Mouse (Mus musculus) small intestine, adult 2 months (tissue): ENCODE results near the gene Tex14. TPM values are rescaled to one million over a fixed set of nuclear protein-coding genes. Genes with fewer than 3 reads are reported as not detected.

Experiments used
- H3K27ac ChIP-seq: fragments of 200-500 bp; 2 replicates; pipeline ENCODE4 v1.5.1; 2012; ENCODE audit warnings: low read depth, low read length, control low read depth, inconsistent platforms; ENCODE audit not compliant: insufficient read depth
- H3K27me3 ChIP-seq: fragments of 200-500 bp; 2 replicates; pipeline ENCODE4 v1.6.1; 2012; ENCODE audit warnings: mild to moderate bottlenecking, moderate library complexity, low read length, inconsistent platforms; ENCODE audit not compliant: control insufficient read depth, insufficient read depth
- H3K36me3 ChIP-seq: fragments of 200-500 bp; 2 replicates; pipeline ENCODE4 v1.6.1; 2012; ENCODE audit warnings: mild to moderate bottlenecking, low read length, control low read depth, inconsistent platforms; ENCODE audit not compliant: control insufficient read depth, insufficient read depth
- H3K4me1 ChIP-seq: fragments of 200-500 bp; 2 replicates; pipeline ENCODE4 v1.6.1; 2012; ENCODE audit warnings: low read length, inconsistent platforms, mixed read lengths; ENCODE audit not compliant: control insufficient read depth, insufficient read depth, insufficient read length
- H3K4me3 ChIP-seq: fragments of 200-500 bp; 2 replicates; pipeline ENCODE4 v1.5.1; 2012; ENCODE audit warnings: low read depth, mild to moderate bottlenecking, control low read depth, inconsistent platforms, low read length, moderate library complexity
- CTCF ChIP-seq: fragments of 200-500 bp; IDR thresholded peaks from 2 replicates; pipeline ENCODE4 v1.5.1; 2012; ENCODE audit warnings: low read depth, mild to moderate bottlenecking, control low read depth, inconsistent platforms, low read length, moderate library complexity, mixed read lengths; ENCODE audit not compliant: insufficient replicate concordance, insufficient read length; ENCODE audit errors: extremely low read depth
- POLR2A ChIP-seq: fragments of 200-500 bp; IDR thresholded peaks from 2 replicates; pipeline ENCODE4 v1.6.1; 2012; ENCODE audit warnings: low read depth, mild to moderate bottlenecking, control low read depth, inconsistent platforms, low read length, moderate library complexity
- WGBS: fragments of 180-500 bp; shearing (Covaris S2); methylation state at CpG from one replicate; pipeline ENCODE4 v1.1.7; 2018; 5-methylcytosine and 5-hydroxymethylcytosine counted together
- polyA plus RNA-seq: library from polyadenylated mRNA; depleted of rRNA; stranded (reverse); fragments of >200 nt; gene quantifications from 2 replicates; pipeline ENCODE4 v1.2.3, GENCODE M21; 2012

The Tex14 gene
- polyA plus RNA-seq, 1 experiment, result 0.19 TPM

- Histone ChIP-seq H3K4me1 (no peaks in the 10 kb centered on the region), H3K4me3 (no peak within 1 kb of the TSS), H3K27me3 (0 out of 2 replicates have a peak, but pooled peaks cover under 1% of the 10 kb centered on the region), H3K36me3 (no peaks in the 10 kb centered on the region), H3K27ac (no peak within 1 kb of the TSS)
- TF ChIP-seq POLR2A (no peak), CTCF (no peak)
- 30% methylated on average over 3 of the region's 3 CpGs for WGBS
Observed at GRCm38 (mm10) chr11:87566501-87566900, 161.6 kb downstream of the Tex14 start, which contains the start of gene Gm11492. TSS of gene Gm11492 (plus strand) at chr11:87566653.

DNA sequence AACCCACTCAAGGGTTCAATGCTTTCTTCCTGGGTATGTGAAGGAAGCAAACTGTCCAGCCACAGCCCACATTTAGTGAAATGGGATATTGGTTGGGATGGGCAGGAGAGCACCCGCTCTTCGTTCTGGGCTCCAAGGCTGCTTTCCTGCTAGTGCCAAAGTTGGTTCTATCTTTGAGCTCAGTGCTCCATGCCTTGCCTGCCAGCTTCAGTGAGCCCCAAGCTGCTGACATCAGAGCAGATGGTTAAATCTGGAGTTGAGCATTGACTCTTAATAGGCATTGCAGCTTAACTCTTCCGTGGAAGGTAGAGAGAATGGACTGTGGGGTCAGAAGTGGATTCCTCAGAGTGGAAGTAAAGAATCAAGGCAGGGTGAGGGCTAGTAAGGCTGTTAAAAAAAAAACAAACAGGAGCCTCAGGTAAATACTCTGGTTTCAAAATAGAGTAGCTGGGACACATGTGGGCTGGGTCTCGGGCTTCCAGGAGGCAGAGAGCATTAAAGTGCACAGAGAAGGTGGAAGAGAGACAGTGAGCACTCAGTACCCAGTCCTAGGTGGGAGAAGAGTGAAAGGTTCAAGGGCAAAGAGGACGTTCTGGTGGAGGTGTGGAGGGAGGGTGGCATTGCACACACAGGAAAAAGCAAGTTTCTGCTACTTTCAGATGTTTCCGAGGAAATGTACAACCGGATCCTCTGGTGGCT is 163.5 kb downstream of the Tex14 start, which contains the start of gene Sept4:
Gene Sept4, plus strand, starts transcription at position 649 of the 699 bp plus-strand sequence.
- Histone ChIP-seq H3K27ac (no peak within 1 kb of the TSS), H3K27me3 (0 out of 2 replicates have a peak, but pooled peaks cover 3% of the 10 kb centered on the region), H3K36me3 (no peaks in the 10 kb centered on the region), H3K4me3 (no peak within 1 kb of the TSS), H3K4me1 (no peaks in the 10 kb centered on the region)
- 74% methylated on average over 7 of the region's 7 CpGs for WGBS
- TF ChIP-seq CTCF (no peak), POLR2A (no peak)

GRCm38 (mm10) chr11:87570743-87571142 is 165.9 kb downstream of the Tex14 start:
- H3K4me3 ChIP-seq, result no peak overlapping the region
- no peaks in the 10 kb centered on the region for H3K36me3 ChIP-seq
- TF ChIP-seq POLR2A (no peak), CTCF (no peak)
- H3K27me3 ChIP-seq, result 0 out of 2 replicates have a peak, but pooled peaks cover 3% of the 10 kb centered on the region
- no peak overlapping the region for H3K27ac ChIP-seq
- WGBS, result 60% methylated on average over 5 of the region's 5 CpGs
- peaks cover 1% of the 10 kb centered on the region; the same call in 1 of the 2 replicates for H3K4me1 ChIP-seq

DNA sequence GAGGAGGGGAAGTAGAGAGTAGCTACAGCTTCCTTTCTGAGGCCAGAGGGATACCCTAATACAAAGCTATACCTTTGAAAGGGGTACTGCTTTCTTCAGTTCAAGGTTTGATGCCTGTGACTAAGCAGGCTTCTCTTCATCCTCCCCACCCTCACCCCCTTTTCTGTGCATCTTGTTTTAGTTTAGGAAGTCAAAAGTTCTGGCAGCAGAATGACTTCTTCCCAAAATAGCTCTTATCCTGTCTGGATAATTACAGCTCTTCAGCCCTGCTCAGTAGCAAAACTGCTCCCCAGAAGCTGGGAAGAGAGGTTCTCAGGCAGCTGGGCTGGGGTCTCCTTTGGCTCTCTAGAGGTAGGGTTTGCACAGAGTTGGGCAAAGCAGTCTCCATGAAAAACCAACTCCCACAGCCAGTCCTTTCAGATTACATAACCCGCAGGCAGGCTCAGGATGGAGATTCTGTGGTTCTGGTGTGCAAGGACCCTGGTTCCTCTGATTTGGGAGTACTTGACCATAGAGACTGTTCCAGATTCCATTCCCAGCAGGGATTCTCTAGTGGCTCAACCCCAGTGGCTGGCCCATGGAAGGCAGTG is 166.6 kb downstream of the Tex14 start:
- Histone ChIP-seq H3K4me3 (no peak overlapping the region), H3K27ac (peak overlapping the region; percentile 68), H3K27me3 (0 out of 2 replicates have a peak, but pooled peaks cover 3% of the 10 kb centered on the region), H3K36me3 (no peaks in the 10 kb centered on the region), H3K4me1 (peaks cover 1% of the 10 kb centered on the region; the same call in 1 of the 2 replicates)
- no peak for TF ChIP-seq POLR2A
- TF ChIP-seq CTCF, result no peak
- whole genome bisulfite sequencing, result 84% methylated on average over 1 of the region's 1 CpGs

DNA sequence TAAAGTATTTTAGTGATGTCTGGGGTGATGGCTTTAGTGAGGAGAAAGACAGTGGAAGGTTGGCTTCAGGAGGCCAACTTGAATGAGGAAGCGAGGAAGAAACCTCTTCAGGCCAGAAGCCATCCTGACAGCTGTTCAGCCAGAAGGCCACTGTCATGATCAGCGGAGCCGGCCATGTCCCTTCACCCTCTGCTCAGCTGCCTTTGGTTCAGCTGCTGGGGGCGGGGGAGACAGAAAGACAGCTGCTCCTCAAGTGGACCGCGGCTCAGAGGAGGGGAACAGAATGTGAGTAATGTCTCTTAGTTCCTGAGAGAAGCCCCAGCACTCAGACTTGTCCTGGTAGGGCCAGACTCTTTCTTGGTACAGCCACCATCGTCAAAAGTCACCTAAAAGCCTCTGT is 168.9 kb downstream of the Tex14 start:
- no peaks in the 10 kb centered on the region for H3K36me3 ChIP-seq
- peaks cover 11% of the 10 kb centered on the region; the same call in 1 of the 2 replicates for H3K4me1 ChIP-seq
- TF ChIP-seq POLR2A (no peak), CTCF (no peak)
- H3K27ac ChIP-seq, result peak overlapping the region; percentile 66
- 69% methylated on average over 7 of the region's 7 CpGs for WGBS
- H3K27me3 ChIP-seq, result peaks cover 7% of the 10 kb centered on the region
- H3K4me3 ChIP-seq, result no peak overlapping the region

- Histone ChIP-seq H3K27me3 (peaks cover 7% of the 10 kb centered on the region), H3K4me3 (no peak overlapping the region), H3K27ac (peak overlapping the region; percentile 66), H3K36me3 (no peaks in the 10 kb centered on the region), H3K4me1 (peaks cover 11% of the 10 kb centered on the region; the same call in 1 of the 2 replicates)
- 58% methylated on average over 21 of the region's 21 CpGs for WGBS
- TF ChIP-seq CTCF (no peak), POLR2A (no peak)
Observed at GRCm38 (mm10) chr11:87574520-87575180, 169.8 kb downstream of the Tex14 start.
